ENCODE assay signal across 8 mouse cellular contexts in genomic region chr7:49953546-49954181, GRCm38 (mm10). TPM values are rescaled to one million over a fixed set of nuclear protein-coding genes. Genes with fewer than 3 reads are reported as not detected.
A peak's percentile ranks its signal among the peaks of the same experiment; 100 is the strongest.
DNase-seq lines count a peak whose midpoint lies in the region; ATAC-seq lines count a peak whose summit lies in the region.

No protein-coding gene starts in this region.

- 0 out of 2 replicates have a peak, but pooled peaks cover 3% of the 10 kb centered on the region for H3K27me3 ChIP-seq in limb, embryonic 13.5 days
- H3K27me3 ChIP-seq in limb, embryonic 10.5 days (ENCODE audit: low read depth, poor library complexity, severe bottlenecking) = no peaks in the 10 kb centered on the region

- no peaks in the 10 kb centered on the region for H3K4me1 ChIP-seq in limb, embryonic 13.5 days
- peaks cover 10% of the 10 kb centered on the region for H3K4me1 ChIP-seq in limb, embryonic 10.5 days

- ATAC-seq in limb, embryonic 13.5 days (ENCODE audit: low FRiP score, low read depth) = peak; percentile 49; the same call in 1 of the 2 replicates

- no peak overlapping the region for H3K27ac ChIP-seq in limb, embryonic 13.5 days
- no peak overlapping the region for H3K27ac ChIP-seq in limb, embryonic 10.5 days

- no peak overlapping the region for H3K9ac ChIP-seq in limb, embryonic 13.5 days

- H3K36me3 ChIP-seq in limb, embryonic 13.5 days = no peaks in the 10 kb centered on the region
- H3K36me3 ChIP-seq in limb, embryonic 10.5 days = no peaks in the 10 kb centered on the region

- WGBS in limb, embryonic 13.5 days = 46% methylated on average over 4 of the region's 4 CpGs
- 59% methylated on average over 4 of the region's 4 CpGs for WGBS in limb, embryonic 10.5 days

- intact Hi-C loops in left cerebral cortex, postnatal 25 days (cut with DNase I) = loop anchor here (2.0 to 10.0 kb wide), 3 partner anchors 534 to 1481 kb away; no protein-coding TSS in a partner anchor

- DNase-seq in cerebellum, adult 18-20 months = peak; percentile 5 to 34
- no peak for DNase-seq in cerebellum, adult 11-12 months
- DNase-seq in limb, embryonic 10.5 days (ENCODE audit: low spot score) = no peak
- DNase-seq in cerebellum, adult 9-11 months = peak; percentile 12
- DNase-seq in left cerebral cortex, postnatal 25 days (ENCODE audit: low spot score in 2 of 2) = peak; percentile 45 to 65
- DNase-seq in thymus, postnatal 14 days = no peak
- no peak for DNase-seq in spleen, postnatal 36 days (ENCODE audit: low spot score in 2 of 2)

- H3K4me3 ChIP-seq in limb, embryonic 13.5 days = no peak overlapping the region
- no peak overlapping the region for H3K4me3 ChIP-seq in limb, embryonic 10.5 days

- H3K9me3 ChIP-seq in limb, embryonic 13.5 days = no peaks in the 10 kb centered on the region
- H3K9me3 ChIP-seq in limb, embryonic 10.5 days (replicated peaks) = no peaks in the 10 kb centered on the region

- no peak overlapping the region for H3K4me2 ChIP-seq in limb, embryonic 13.5 days (replicated peaks)

RNA-seq across cellular contexts. Expression of gene Nell1, which starts 21.0 kb away (rescaled TPM):
- polyA plus RNA-seq in limb, embryonic 13.5 days (2015; fragmentation: Nextera tagmentation; extraction: Ambion mirVana) = 3.1 and 3.2 TPM in 2 replicates
- 0.55 and 0.74 TPM in 2 replicates for polyA plus RNA-seq in limb, embryonic 10.5 days (2016; fragmentation: Nextera tagmentation; extraction: Ambion mirVana)
- 10 to 100 TPM; 62.9 to 63.6 TPM for total RNA-seq in left cerebral cortex, postnatal 25 days (2021)

RNA-seq across cellular contexts. Expression of gene Slc6a5, which starts 43.7 kb away (rescaled TPM):
- polyA plus RNA-seq in limb, embryonic 13.5 days (2015; fragmentation: Nextera tagmentation; extraction: Ambion mirVana) = 0.01 TPM in 1 of 2 replicates, not detected in the other
- 0.03 TPM in 1 of 2 replicates, not detected in the other for polyA plus RNA-seq in limb, embryonic 10.5 days (2016; fragmentation: Nextera tagmentation; extraction: Ambion mirVana)
- under 1 TPM; 0.07 TPM for total RNA-seq in left cerebral cortex, postnatal 25 days (2021)

Comparison
In these comparisons a context has a peak if more than half of its experiments do, and no peak if none do; other contexts are left out.
1. DNase-seq: peak in cerebellum, adult 18-20 months (2 of 2), cerebellum, adult 9-11 months (single experiment) and left cerebral cortex, postnatal 25 days (2 of 2); none in cerebellum, adult 11-12 months (single experiment), limb, embryonic 10.5 days (single experiment), thymus, postnatal 14 days (single experiment) and spleen, postnatal 36 days (0 of 2).